9 mouse cellular contexts compared by ENCODE assay signal in genomic region chr9:109877666-109878065, GRCm38 (mm10). TPM values are rescaled to one million over a fixed set of nuclear protein-coding genes. Genes with fewer than 3 reads are reported as not detected.
DNase-seq lines count a peak whose midpoint lies in the region; ATAC-seq and TF ChIP-seq lines count a peak whose summit lies in the region.
"Had no signal": no experiment of that assay in that cellular context is flagged by ENCODE, and none has a peak within 500 bp of the region (broad histone marks: within the 10 kb centered on the region; RNA-seq: fewer than 3 reads in every experiment).

No protein-coding gene starts in this region.

- peak overlapping the region; percentile 96 for H3K4me2 ChIP-seq in lung, embryonic 14.5 days
- peak overlapping the region; percentile 89 for H3K4me2 ChIP-seq in embryonic facial prominence, embryonic 14.5 days (ENCODE audit: low read depth, low read length)
- peak overlapping the region; percentile 84 for H3K4me2 ChIP-seq in limb, embryonic 11.5 days (ENCODE audit: low read depth, severe bottlenecking)

- TF ChIP-seq POLR2A in lung, adult 2 months (IDR thresholded peaks at IDR 0.05; ENCODE audit: borderline replicate concordance, extremely low read depth, low read depth, low read length) = no peak
- no peak for TF ChIP-seq POLR2A in small intestine, adult 2 months (IDR thresholded peaks at IDR 0.05; ENCODE audit: low read depth, low read length)

- H3K4me1 ChIP-seq in lung, embryonic 14.5 days (ENCODE audit: insufficient read depth) = no peaks in the 10 kb centered on the region
- H3K4me1 ChIP-seq in lung, adult 2 months (ENCODE audit: control insufficient read depth, insufficient read depth, low read length) = 0 out of 2 replicates have a peak, but pooled peaks cover 2% of the 10 kb centered on the region
- no peaks in the 10 kb centered on the region; the same call in 1 of the 2 replicates for H3K4me1 ChIP-seq in embryonic facial prominence, embryonic 14.5 days (ENCODE audit: control insufficient read depth, insufficient read depth, low read length)
- peaks cover 3% of the 10 kb centered on the region; the same call in 1 of the 2 replicates for H3K4me1 ChIP-seq in limb, embryonic 11.5 days (ENCODE audit: control insufficient read depth, insufficient read depth, low read length)
- H3K4me1 ChIP-seq in small intestine, adult 2 months (ENCODE audit: control insufficient read depth, insufficient read depth, insufficient read length, low read length) = peaks cover 15% of the 10 kb centered on the region; the same call in 1 of the 2 replicates

- peaks cover 59% of the 10 kb centered on the region for H3K36me3 ChIP-seq in lung, embryonic 14.5 days (ENCODE audit: insufficient read depth)
- H3K36me3 ChIP-seq in embryonic facial prominence, embryonic 14.5 days (ENCODE audit: control insufficient read depth, insufficient read depth, low read length) = peaks cover 54% of the 10 kb centered on the region
- H3K36me3 ChIP-seq in limb, embryonic 11.5 days (ENCODE audit: control insufficient read depth, insufficient read depth, low read length) = peaks cover 30% of the 10 kb centered on the region; the same call in 1 of the 2 replicates
- H3K36me3 ChIP-seq in small intestine, adult 2 months (ENCODE audit: control insufficient read depth, insufficient read depth, low read length) = peaks cover 37% of the 10 kb centered on the region

- H3K27me3 ChIP-seq in lung, embryonic 14.5 days (ENCODE audit: insufficient read depth, low read length) = no peaks in the 10 kb centered on the region
- no peaks in the 10 kb centered on the region for H3K27me3 ChIP-seq in embryonic facial prominence, embryonic 14.5 days (replicated peaks; ENCODE audit: control insufficient read depth, insufficient read depth, low read length)
- no peaks in the 10 kb centered on the region for H3K27me3 ChIP-seq in limb, embryonic 11.5 days (ENCODE audit: control insufficient read depth, insufficient read depth, low read length)
- H3K27me3 ChIP-seq in small intestine, adult 2 months (ENCODE audit: control insufficient read depth, insufficient read depth, low read length) = no peaks in the 10 kb centered on the region

- H3K27ac ChIP-seq in lung, embryonic 14.5 days (ENCODE audit: low read depth) = no peak overlapping the region
- H3K27ac ChIP-seq in embryonic facial prominence, embryonic 14.5 days (replicated peaks; ENCODE audit: low read depth, low read length) = no peak overlapping the region
- H3K27ac ChIP-seq in limb, embryonic 11.5 days (replicated peaks; ENCODE audit: low read depth, low read length) = no peak overlapping the region
- H3K27ac ChIP-seq in small intestine, adult 2 months (ENCODE audit: insufficient read depth, low read depth, low read length) = peak overlapping the region; percentile 51; the same call in 1 of the 2 replicates

- intact Hi-C loops in left cerebral cortex, postnatal 10 days (cut with DNase I) = no loop called here

- TF ChIP-seq CTCF in lung, embryonic 14.5 days (IDR thresholded peaks at IDR 0.05; ENCODE audit: low read depth) = 0 out of 2 replicates have a peak, but pooled peaks have one; percentile 14
- TF ChIP-seq CTCF in lung, adult 2 months (IDR thresholded peaks at IDR 0.05; ENCODE audit: insufficient read depth, low read length) = no peak
- no peak for TF ChIP-seq CTCF in small intestine, adult 2 months (IDR thresholded peaks at IDR 0.05; ENCODE audit: extremely low read depth, insufficient read length, insufficient replicate concordance, low read depth, low read length)

- peak overlapping the region; percentile 99 for H3K4me3 ChIP-seq in lung, embryonic 14.5 days (ENCODE audit: low read depth, low read length)
- no peak overlapping the region for H3K4me3 ChIP-seq in lung, adult 2 months (replicated peaks; ENCODE audit: extremely low read depth, low read depth, low read length)
- peak overlapping the region; percentile 98 for H3K4me3 ChIP-seq in embryonic facial prominence, embryonic 14.5 days (ENCODE audit: low read depth, low read length)
- peak overlapping the region; percentile 85 for H3K4me3 ChIP-seq in limb, embryonic 11.5 days (ENCODE audit: low read depth, low read length)
- peak overlapping the region; percentile 48; the same call in 1 of the 2 replicates for H3K4me3 ChIP-seq in small intestine, adult 2 months (ENCODE audit: low read depth, low read length)

- ATAC-seq in lung, embryonic 14.5 days (ENCODE audit: insufficient read depth) = no peak
- ATAC-seq in embryonic facial prominence, embryonic 14.5 days (ENCODE audit: low read depth) = no peak
- no peak for ATAC-seq in limb, embryonic 11.5 days (ENCODE audit: insufficient number of reproducible peaks, low FRiP score, low TSS enrichment, low read depth)

- H3K9ac ChIP-seq in lung, embryonic 14.5 days = peak overlapping the region; percentile 97; the same call in 1 of the 2 replicates
- H3K9ac ChIP-seq in embryonic facial prominence, embryonic 14.5 days (ENCODE audit: low read depth, low read length) = peak overlapping the region; percentile 97
- no peak overlapping the region for H3K9ac ChIP-seq in limb, embryonic 11.5 days (ENCODE audit: low read length)

- DNase-seq in lung, embryonic 14.5 days = peak; percentile 29
- DNase-seq in lung, adult 2 months = no peak
- no peak for DNase-seq in embryonic facial prominence, embryonic 14.5 days (ENCODE audit: low spot score)
- DNase-seq in limb, embryonic 11.5 days (ENCODE audit: low spot score) = no peak
- DNase-seq in left cerebral cortex, postnatal 10 days (ENCODE audit: extremely low spot score in 1 of 2, low spot score in 2 of 2) = no peak
- no peak for DNase-seq in urinary bladder, postnatal 10 days (ENCODE audit: low spot score)
- DNase-seq in ovary, adult 18-20 months (ENCODE audit: low spot score) = no peak
- DNase-seq: kidney, adult 9 months had no signal

- WGBS in lung, embryonic 14.5 days = 69% methylated on average over 5 of the region's 5 CpGs
- 92% methylated on average over 5 of the region's 5 CpGs for WGBS in lung, adult 2 months
- 78% methylated on average over 5 of the region's 5 CpGs for WGBS in embryonic facial prominence, embryonic 14.5 days
- 84% methylated on average over 5 of the region's 5 CpGs for WGBS in limb, embryonic 11.5 days
- WGBS in small intestine, adult 2 months = 65% methylated on average over 5 of the region's 5 CpGs

- H3K9me3 ChIP-seq in lung, embryonic 14.5 days (ENCODE audit: low read depth, low read length) = no peaks in the 10 kb centered on the region
- H3K9me3 ChIP-seq in embryonic facial prominence, embryonic 14.5 days (ENCODE audit: control insufficient read depth, low read length) = no peaks in the 10 kb centered on the region
- no peaks in the 10 kb centered on the region for H3K9me3 ChIP-seq in limb, embryonic 11.5 days (ENCODE audit: control insufficient read depth, low read length)

RNA-seq across cellular contexts. Expression of gene Cdc25a, which starts 2.3 kb away (rescaled TPM):
- 34.0 and 40.4 TPM in 2 replicates for polyA plus RNA-seq in lung, embryonic 14.5 days (2014; fragmentation: Nextera tagmentation; extraction: Ambion mirVana)
- polyA plus RNA-seq in lung, adult 2 months (2012; rRNA removed) = 3.3 and 3.7 TPM in 2 replicates
- 24.5 and 28.4 TPM in 2 replicates for polyA plus RNA-seq in embryonic facial prominence, embryonic 14.5 days (2014; fragmentation: Nextera tagmentation; extraction: Ambion mirVana)
- 42.8 and 50.2 TPM in 2 replicates for polyA plus RNA-seq in limb, embryonic 11.5 days (2014; fragmentation: Nextera tagmentation; extraction: Ambion mirVana)
- 14.1 and 27.3 TPM in 2 replicates for polyA plus RNA-seq in small intestine, adult 2 months (2012; rRNA removed)
- total RNA-seq in left cerebral cortex, postnatal 10 days (2021) = 1 to 10 TPM; 5.6 to 6.6 TPM

RNA-seq across cellular contexts. Expression of gene Camp, which starts 28.2 kb away (rescaled TPM):
- 1.2 TPM in 1 of 2 replicates, not detected in the other for polyA plus RNA-seq in lung, embryonic 14.5 days (2014; fragmentation: Nextera tagmentation; extraction: Ambion mirVana)
- 0.17 and 3.1 TPM in 2 replicates for polyA plus RNA-seq in lung, adult 2 months (2012; rRNA removed)
- 4.1 and 4.9 TPM in 2 replicates for polyA plus RNA-seq in embryonic facial prominence, embryonic 14.5 days (2014; fragmentation: Nextera tagmentation; extraction: Ambion mirVana)
- polyA plus RNA-seq in limb, embryonic 11.5 days (2014; fragmentation: Nextera tagmentation; extraction: Ambion mirVana) = 0.61 TPM in 1 of 2 replicates, not detected in the other
- polyA plus RNA-seq in small intestine, adult 2 months (2012; rRNA removed) = 3.2 TPM in 1 of 2 replicates, not detected in the other
- not detected for total RNA-seq in left cerebral cortex, postnatal 10 days (2021)

RNA-seq across cellular contexts. Expression of gene Nme6, which starts 45.1 kb away (rescaled TPM):
- polyA plus RNA-seq in lung, embryonic 14.5 days (2014; fragmentation: Nextera tagmentation; extraction: Ambion mirVana) = 53.7 and 58.7 TPM in 2 replicates
- polyA plus RNA-seq in lung, adult 2 months (2012; rRNA removed) = 11.5 and 18.0 TPM in 2 replicates
- 53.2 and 53.4 TPM in 2 replicates for polyA plus RNA-seq in embryonic facial prominence, embryonic 14.5 days (2014; fragmentation: Nextera tagmentation; extraction: Ambion mirVana)
- polyA plus RNA-seq in limb, embryonic 11.5 days (2014; fragmentation: Nextera tagmentation; extraction: Ambion mirVana) = 84.8 and 91.5 TPM in 2 replicates
- 9.9 and 14.6 TPM in 2 replicates for polyA plus RNA-seq in small intestine, adult 2 months (2012; rRNA removed)
- total RNA-seq in left cerebral cortex, postnatal 10 days (2021) = 10 to 100 TPM; 10.5 to 11.9 TPM

RNA-seq across cellular contexts. Expression of gene Map4, which starts 53.6 kb away (rescaled TPM):
- 55.2 and 57.5 TPM in 2 replicates for polyA plus RNA-seq in lung, embryonic 14.5 days (2014; fragmentation: Nextera tagmentation; extraction: Ambion mirVana)
- 253 and 275 TPM in 2 replicates for polyA plus RNA-seq in lung, adult 2 months (2012; rRNA removed)
- 101 and 112 TPM in 2 replicates for polyA plus RNA-seq in embryonic facial prominence, embryonic 14.5 days (2014; fragmentation: Nextera tagmentation; extraction: Ambion mirVana)
- 38.5 and 43.6 TPM in 2 replicates for polyA plus RNA-seq in limb, embryonic 11.5 days (2014; fragmentation: Nextera tagmentation; extraction: Ambion mirVana)
- 91.4 and 191 TPM in 2 replicates for polyA plus RNA-seq in small intestine, adult 2 months (2012; rRNA removed)
- 100 to 1,000 TPM; 453 to 481 TPM for total RNA-seq in left cerebral cortex, postnatal 10 days (2021)
